Mouse (Mus musculus): ENCODE results near the gene Tcf3. TPM values are rescaled to one million over a fixed set of nuclear protein-coding genes. Genes with fewer than 3 reads are reported as not detected.

Gene Tcf3
- polyA plus RNA-seq (2015; fragmentation: Nextera tagmentation; extraction: Ambion mirVana) = 153 and 157 TPM in 2 replicates

- Histone ChIP-seq H3K4me3 (peak within 1 kb of the TSS; percentile 95), H3K27me3 (peaks cover 7% of the 10 kb centered on the region; the same call in 1 of the 2 replicates), H3K36me3 (peaks cover 26% of the 10 kb centered on the region), H3K4me2 (replicated peaks) (peak within 1 kb of the TSS; percentile 90), H3K27ac (peak within 1 kb of the TSS; percentile 92), H3K9me3 (no peaks in the 10 kb centered on the region), H3K9ac (peak within 1 kb of the TSS; percentile 99), H3K4me1 (peaks cover 28% of the 10 kb centered on the region)
- peak; percentile 94 for ATAC-seq (ENCODE audit: low FRiP score, low read depth)
- under 1% methylated on average over 42 of the region's 61 CpGs for WGBS
Observed at GRCm38 (mm10) chr10:80433513-80434232, at the start of gene Tcf3. Gene Tcf3 (minus strand): TSS chr10:80433647.

- peaks cover 77% of the 10 kb centered on the region for H3K27me3 ChIP-seq
- no peak overlapping the region for H3K4me2 ChIP-seq (replicated peaks)
- no peak overlapping the region for H3K4me3 ChIP-seq
- H3K9me3 ChIP-seq = no peaks in the 10 kb centered on the region
- H3K4me1 ChIP-seq = no peaks in the 10 kb centered on the region
- WGBS = 10% methylated on average over 5 of the region's 5 CpGs
- no peak overlapping the region for H3K9ac ChIP-seq
- H3K27ac ChIP-seq = no peak overlapping the region
- no peak for ATAC-seq (ENCODE audit: low FRiP score, low read depth)
- no peaks in the 10 kb centered on the region for H3K36me3 ChIP-seq
Observed at GRCm38 (mm10) chr10:80481002-80481401, 47.6 kb upstream of the Tcf3 start.

GRCm38 (mm10) chr10:80478531-80478930, 45.1 kb upstream of the Tcf3 start:
- Histone ChIP-seq H3K36me3 (no peaks in the 10 kb centered on the region), H3K27ac (no peak overlapping the region), H3K9me3 (no peaks in the 10 kb centered on the region), H3K9ac (no peak overlapping the region), H3K27me3 (peaks cover 53% of the 10 kb centered on the region), H3K4me3 (no peak overlapping the region), H3K4me2 (replicated peaks) (no peak overlapping the region), H3K4me1 (peaks cover 6% of the 10 kb centered on the region; the same call in 1 of the 2 replicates)
- no peak for ATAC-seq (ENCODE audit: low FRiP score, low read depth)
- WGBS = 77% methylated on average over 5 of the region's 5 CpGs

GRCm38 (mm10) chr10:80475290-80475959, 42.0 kb upstream of the Tcf3 start:
- Histone ChIP-seq H3K27ac (no peak overlapping the region), H3K27me3 (peaks cover 55% of the 10 kb centered on the region), H3K4me1 (peaks cover 10% of the 10 kb centered on the region; the same call in 1 of the 2 replicates), H3K9ac (peak overlapping the region; percentile 73), H3K4me2 (replicated peaks) (peak overlapping the region; percentile 76), H3K4me3 (peak overlapping the region; percentile 63), H3K9me3 (no peaks in the 10 kb centered on the region), H3K36me3 (no peaks in the 10 kb centered on the region)
- ATAC-seq (ENCODE audit: low FRiP score, low read depth) = peak; percentile 87
- WGBS = under 1% methylated on average over 57 of the region's 58 CpGs

- H3K4me3 ChIP-seq = no peak overlapping the region
- no peak for ATAC-seq (ENCODE audit: low FRiP score, low read depth)
- H3K27ac ChIP-seq = no peak overlapping the region
- H3K27me3 ChIP-seq = peaks cover 60% of the 10 kb centered on the region
- peaks cover 6% of the 10 kb centered on the region for H3K4me1 ChIP-seq
- 55% methylated on average over 5 of the region's 5 CpGs for WGBS
- no peaks in the 10 kb centered on the region for H3K36me3 ChIP-seq
- 0 out of 2 replicates have a peak, but pooled peaks cover 5% of the 10 kb centered on the region for H3K9me3 ChIP-seq
- H3K9ac ChIP-seq = no peak overlapping the region
- H3K4me2 ChIP-seq (replicated peaks) = peak overlapping the region; percentile 35; the same call in 1 of the 2 replicates
Observed at GRCm38 (mm10) chr10:80465066-80465465, 31.6 kb upstream of the Tcf3 start.

GRCm38 (mm10) chr10:80464381-80465035, 31.1 kb upstream of the Tcf3 start:
- 7% methylated on average over 19 of the region's 19 CpGs for WGBS
- no peak for ATAC-seq (ENCODE audit: low FRiP score, low read depth)
- Histone ChIP-seq H3K4me1 (peaks cover 6% of the 10 kb centered on the region), H3K36me3 (no peaks in the 10 kb centered on the region), H3K4me3 (no peak overlapping the region), H3K9ac (peak overlapping the region; percentile 53; the same call in 1 of the 2 replicates), H3K27me3 (peaks cover 55% of the 10 kb centered on the region), H3K9me3 (0 out of 2 replicates have a peak, but pooled peaks cover 5% of the 10 kb centered on the region), H3K27ac (no peak overlapping the region), H3K4me2 (replicated peaks) (peak overlapping the region; percentile 35)

- H3K4me3 ChIP-seq = no peak overlapping the region
- H3K27ac ChIP-seq = no peak overlapping the region
- H3K36me3 ChIP-seq = no peaks in the 10 kb centered on the region
- 73% methylated on average over 7 of the region's 7 CpGs for WGBS
- H3K4me1 ChIP-seq = peaks cover 6% of the 10 kb centered on the region
- H3K4me2 ChIP-seq (replicated peaks) = no peak overlapping the region
- H3K27me3 ChIP-seq = peaks cover 48% of the 10 kb centered on the region
- no peak for ATAC-seq (ENCODE audit: low FRiP score, low read depth)
- 0 out of 2 replicates have a peak overlapping the region, but pooled peaks have one; percentile 39 for H3K9ac ChIP-seq
- 0 out of 2 replicates have a peak, but pooled peaks cover 5% of the 10 kb centered on the region for H3K9me3 ChIP-seq
Observed at GRCm38 (mm10) chr10:80461346-80461745, 27.9 kb upstream of the Tcf3 start.

- ATAC-seq (ENCODE audit: low FRiP score, low read depth) = no peak
- H3K27ac ChIP-seq = no peak overlapping the region
- H3K27me3 ChIP-seq = peaks cover 44% of the 10 kb centered on the region
- H3K4me3 ChIP-seq = no peak overlapping the region
- no peak overlapping the region for H3K4me2 ChIP-seq (replicated peaks)
- peaks cover 6% of the 10 kb centered on the region for H3K4me1 ChIP-seq
- no peaks in the 10 kb centered on the region for H3K36me3 ChIP-seq
- H3K9me3 ChIP-seq = 0 out of 2 replicates have a peak, but pooled peaks cover under 1% of the 10 kb centered on the region
- no peak overlapping the region for H3K9ac ChIP-seq
- 68% methylated on average over 4 of the region's 4 CpGs for WGBS
Observed at GRCm38 (mm10) chr10:80460324-80460723, 26.9 kb upstream of the Tcf3 start.

GRCm38 (mm10) chr10:80459671-80460070, 26.2 kb upstream of the Tcf3 start:
- peaks cover 3% of the 10 kb centered on the region for H3K4me1 ChIP-seq
- H3K27ac ChIP-seq = no peak overlapping the region
- H3K36me3 ChIP-seq = no peaks in the 10 kb centered on the region
- no peak overlapping the region for H3K9ac ChIP-seq
- peaks cover 37% of the 10 kb centered on the region for H3K27me3 ChIP-seq
- no peak overlapping the region for H3K4me3 ChIP-seq
- WGBS = 85% methylated on average over 11 of the region's 11 CpGs
- ATAC-seq (ENCODE audit: low FRiP score, low read depth) = no peak
- H3K9me3 ChIP-seq = no peaks in the 10 kb centered on the region
- H3K4me2 ChIP-seq (replicated peaks) = no peak overlapping the region

- Histone ChIP-seq H3K4me1 (no peaks in the 10 kb centered on the region), H3K9me3 (no peaks in the 10 kb centered on the region), H3K9ac (no peak overlapping the region), H3K36me3 (no peaks in the 10 kb centered on the region), H3K27ac (no peak overlapping the region), H3K27me3 (peaks cover 35% of the 10 kb centered on the region), H3K4me3 (no peak overlapping the region), H3K4me2 (replicated peaks) (no peak overlapping the region)
- 42% methylated on average over 10 of the region's 10 CpGs for WGBS
- no peak for ATAC-seq (ENCODE audit: low FRiP score, low read depth)
Observed at GRCm38 (mm10) chr10:80459236-80459635, 25.8 kb upstream of the Tcf3 start.

- Histone ChIP-seq H3K4me3 (no peak overlapping the region), H3K4me2 (replicated peaks) (no peak overlapping the region), H3K27ac (no peak overlapping the region), H3K27me3 (peaks cover 34% of the 10 kb centered on the region), H3K36me3 (no peaks in the 10 kb centered on the region), H3K4me1 (no peaks in the 10 kb centered on the region), H3K9me3 (no peaks in the 10 kb centered on the region), H3K9ac (no peak overlapping the region)
- no peak for ATAC-seq (ENCODE audit: low FRiP score, low read depth)
- 82% methylated on average over 5 of the region's 5 CpGs for WGBS
Observed at GRCm38 (mm10) chr10:80455697-80456096, 22.2 kb upstream of the Tcf3 start.

GRCm38 (mm10) chr10:80454781-80455180, 21.3 kb upstream of the Tcf3 start:
- H3K36me3 ChIP-seq = no peaks in the 10 kb centered on the region
- no peak overlapping the region for H3K9ac ChIP-seq
- H3K4me3 ChIP-seq = no peak overlapping the region
- no peaks in the 10 kb centered on the region for H3K9me3 ChIP-seq
- 83% methylated on average over 5 of the region's 5 CpGs for WGBS
- H3K4me2 ChIP-seq (replicated peaks) = no peak overlapping the region
- no peaks in the 10 kb centered on the region for H3K4me1 ChIP-seq
- no peak overlapping the region for H3K27ac ChIP-seq
- peaks cover 39% of the 10 kb centered on the region for H3K27me3 ChIP-seq
- ATAC-seq (ENCODE audit: low FRiP score, low read depth) = no peak
